Mouse (Mus musculus) small intestine, adult 2 months (tissue): ENCODE results near the gene Esrrg.

Experiments
- CTCF ChIP-seq: fragments of 200-500 bp; IDR thresholded peaks from 2 replicates; pipeline ENCODE4 v1.5.1; 2012; ENCODE audit warnings: low read depth, mild to moderate bottlenecking, control low read depth, inconsistent platforms, low read length, moderate library complexity, mixed read lengths; ENCODE audit not compliant: insufficient replicate concordance, insufficient read length; ENCODE audit errors: extremely low read depth
- POLR2A ChIP-seq: fragments of 200-500 bp; IDR thresholded peaks from 2 replicates; pipeline ENCODE4 v1.6.1; 2012; ENCODE audit warnings: low read depth, mild to moderate bottlenecking, control low read depth, inconsistent platforms, low read length, moderate library complexity

GRCm38 (mm10) chr1:188107946-188108345 lies 499.4 kb downstream of the Esrrg start:
- no peak for TF ChIP-seq POLR2A
- TF ChIP-seq CTCF = no peak
